Mouse (Mus musculus): ENCODE results near the gene Stk32b.

GRCm38 (mm10) chr5:37735224-37735623 is 18.3 kb upstream of the Stk32b start, which contains the start of gene Cytl1:
- TF ChIP-seq CTCF (IDR thresholded peaks at IDR 0.05; ENCODE audit: extremely low read depth, insufficient read depth, low read length) (no peak), POLR2A (IDR thresholded peaks at IDR 0.05; ENCODE audit: extremely low read depth, insufficient read depth, low read length) (no peak)

Measured in cortical plate, adult 2 months (tissue).